36 mouse cellular contexts compared by ENCODE assay signal in the genomic region with DNA sequence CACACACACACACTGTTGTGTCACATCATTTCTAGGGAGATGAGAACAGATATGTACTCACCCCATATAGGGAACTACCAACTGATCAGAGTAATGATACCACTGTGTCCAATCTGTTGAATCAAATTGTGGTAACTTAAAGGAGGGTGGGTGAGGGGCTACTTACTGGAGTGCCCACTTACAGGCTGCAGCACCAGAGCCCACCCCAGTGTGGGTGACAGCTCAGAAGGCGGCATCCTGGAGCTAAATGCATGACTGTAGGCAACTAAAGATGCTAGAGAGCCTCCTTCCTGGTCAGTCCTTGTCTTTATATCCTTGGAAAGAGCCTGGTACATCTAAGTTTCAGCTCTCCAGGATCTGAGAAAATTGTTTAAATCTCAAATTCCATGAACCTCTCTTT. TPM values are rescaled to one million over a fixed set of nuclear protein-coding genes. Genes with fewer than 3 reads are reported as not detected.
"Had no signal": no experiment of that assay in that cellular context is flagged by ENCODE, and none has a peak within 500 bp of the region (broad histone marks: within the 10 kb centered on the region; RNA-seq: fewer than 3 reads in every experiment).

No protein-coding gene starts in this region.

- H3K9ac ChIP-seq: embryonic facial prominence, embryonic 12.5 days; embryonic facial prominence, embryonic 13.5 days; embryonic facial prominence, embryonic 15.5 days; forebrain, embryonic 12.5 days; forebrain, embryonic 15.5 days; forebrain, postnatal 0 days; heart, embryonic 12.5 days had no signal

- H3K4me2 ChIP-seq: embryonic facial prominence, embryonic 12.5 days; embryonic facial prominence, embryonic 13.5 days; embryonic facial prominence, embryonic 15.5 days; forebrain, embryonic 12.5 days; forebrain, embryonic 15.5 days; heart, embryonic 12.5 days had no signal

- H3K27ac ChIP-seq: embryonic facial prominence, embryonic 10.5 days; embryonic facial prominence, embryonic 12.5 days; embryonic facial prominence, embryonic 13.5 days; embryonic facial prominence, embryonic 15.5 days; forebrain, embryonic 10.5 days; forebrain, embryonic 12.5 days; forebrain, embryonic 15.5 days; gastrocnemius, adult 2 months; heart, adult 2 months had no signal

- H3K9me3 ChIP-seq: embryonic facial prominence, embryonic 10.5 days; embryonic facial prominence, embryonic 12.5 days; embryonic facial prominence, embryonic 13.5 days; embryonic facial prominence, embryonic 15.5 days; forebrain, embryonic 10.5 days; forebrain, embryonic 12.5 days; forebrain, embryonic 15.5 days; heart, embryonic 12.5 days had no signal

- H3K4me3 ChIP-seq: embryonic facial prominence, embryonic 10.5 days; embryonic facial prominence, embryonic 12.5 days; embryonic facial prominence, embryonic 13.5 days; embryonic facial prominence, embryonic 15.5 days; erythroblast, embryonic 14.5 days; forebrain, embryonic 10.5 days; forebrain, embryonic 12.5 days; forebrain, embryonic 15.5 days; gastrocnemius, adult 2 months; heart, adult 2 months; heart, embryonic 12.5 days had no signal

- H3K36me3 ChIP-seq: embryonic facial prominence, embryonic 10.5 days; embryonic facial prominence, embryonic 12.5 days; embryonic facial prominence, embryonic 13.5 days; embryonic facial prominence, embryonic 15.5 days; forebrain, embryonic 10.5 days; forebrain, embryonic 12.5 days; forebrain, embryonic 15.5 days; heart, embryonic 12.5 days had no signal

- DNase-seq: cerebellum, adult 2 months; cerebellum, adult 8-10 months; cerebellum, adult 9-10 months; cerebellum, adult 9-11 months; cerebellum, postnatal 10 days; cerebellum, postnatal 14 days; cerebellum, postnatal 25 days; cerebellum, postnatal 36 days; embryo, embryonic 11 days; forebrain, postnatal 0 days; gastrocnemius, adult 2 months; gastrocnemius, postnatal 10 days; gastrocnemius, postnatal 14 days; gastrocnemius, postnatal 25 days; gastrocnemius, postnatal 36 days; heart, adult 18-20 months; heart, adult 2 months had no signal

- ATAC-seq: forebrain, embryonic 14.5 days; forebrain, embryonic 15.5 days; forebrain, embryonic 16.5 days; forebrain, postnatal 0 days had no signal

RNA-seq across cellular contexts. Expression of a gene that starts 1.6 kb away (rescaled TPM):
- total RNA-seq: common myeloid progenitor, adult 5-6 weeks; gastrocnemius, adult 18-20 months; gastrocnemius, adult 2 months; gastrocnemius, adult 8-10 months; gastrocnemius, postnatal 14 days; gastrocnemius, postnatal 25 days; gastrocnemius, postnatal 36 days; gastrocnemius, postnatal 4 days; granulocyte monocyte progenitor cell, adult 5-6 weeks had no signal
- polyA plus RNA-seq: embryonic facial prominence, embryonic 11.5 days; embryonic facial prominence, embryonic 14.5 days; erythroblast, embryonic 14.5 days; forebrain, embryonic 12.5 days; gonadal fat pad, adult 2 months had no signal

RNA-seq across cellular contexts. Expression of a gene that starts 37.6 kb away (rescaled TPM):
- total RNA-seq: gastrocnemius, adult 18-20 months; gastrocnemius, adult 2 months; gastrocnemius, adult 8-10 months; gastrocnemius, postnatal 10 days; gastrocnemius, postnatal 14 days; gastrocnemius, postnatal 25 days; gastrocnemius, postnatal 36 days; gastrocnemius, postnatal 4 days; granulocyte monocyte progenitor cell, adult 5-6 weeks had no signal
- polyA plus RNA-seq: embryonic facial prominence, embryonic 10.5 days; embryonic facial prominence, embryonic 11.5 days; erythroblast, embryonic 14.5 days had no signal

RNA-seq across cellular contexts. Expression of a gene that starts 42.5 kb away (rescaled TPM):
- total RNA-seq: common myeloid progenitor, adult 5-6 weeks; gastrocnemius, adult 18-20 months; gastrocnemius, adult 2 months; gastrocnemius, adult 8-10 months; gastrocnemius, postnatal 10 days; gastrocnemius, postnatal 14 days; gastrocnemius, postnatal 36 days; gastrocnemius, postnatal 4 days; granulocyte monocyte progenitor cell, adult 5-6 weeks; heart, adult 18-20 months; heart, adult 2 months had no signal
- polyA plus RNA-seq: embryonic facial prominence, embryonic 13.5 days; erythroblast, embryonic 14.5 days; forebrain, embryonic 12.5 days; forebrain, embryonic 14.5 days; forebrain, embryonic 15.5 days; forebrain, embryonic 16.5 days; gonadal fat pad, adult 2 months; heart, embryonic 12.5 days had no signal
